Mouse (Mus musculus) liver, embryonic 11.5 days (tissue): ENCODE data around the gene Gemin7. TPM values are rescaled to one million over a fixed set of nuclear protein-coding genes. Genes with fewer than 3 reads are reported as not detected.
A peak's percentile ranks its signal among the peaks of the same experiment; 100 is the strongest.

Experiments used
- ATAC-seq: fragments of 200-750 bp; cut with Nextera tagmentation; replicated peaks from 2 replicates; pipeline ENCODE4 v1.8.0; 2017; ENCODE audit warnings: moderate number of reproducible peaks, mild to moderate bottlenecking, moderate TSS enrichment, moderate library complexity; ENCODE audit not compliant: low FRiP score
- DNase-seq: peaks from one replicate; pipeline ENCODE4 v3.0.0-alpha.2; 2017; ENCODE audit warnings: low spot score
- H3K27ac ChIP-seq: fragments of 300-500 bp; sonication (generic); 2 replicates; pipeline ENCODE4 v1.5.1; 2014; ENCODE audit warnings: mild to moderate bottlenecking, low read depth, low read length, control low read depth
- H3K27me3 ChIP-seq: fragments of 300-500 bp; sonication (generic); replicated peaks from 2 replicates; pipeline ENCODE4 v1.6.1; 2014; ENCODE audit warnings: low read length, mixed read lengths; ENCODE audit not compliant: control insufficient read depth, insufficient read depth
- H3K36me3 ChIP-seq: fragments of 300-500 bp; sonication (generic); 2 replicates; pipeline ENCODE4 v1.6.1; 2014; ENCODE audit warnings: mild to moderate bottlenecking, low read length, moderate library complexity, mixed read lengths; ENCODE audit not compliant: control insufficient read depth, insufficient read depth
- H3K4me1 ChIP-seq: fragments of 300-500 bp; sonication (generic); replicated peaks from 2 replicates; pipeline ENCODE4 v1.6.1; 2014; ENCODE audit warnings: low read length, mixed read lengths; ENCODE audit not compliant: control insufficient read depth, insufficient read depth
- H3K4me2 ChIP-seq: fragments of 300-500 bp; sonication (generic); 2 replicates; pipeline ENCODE4 v1.6.1; 2014; ENCODE audit warnings: mild to moderate bottlenecking, control low read depth, moderate library complexity
- H3K4me3 ChIP-seq: fragments of 300-500 bp; sonication (generic); 2 replicates; pipeline ENCODE4 v1.5.1; 2014; ENCODE audit warnings: low read depth, low read length, control low read depth
- H3K9ac ChIP-seq: fragments of 300-500 bp; sonication (generic); 2 replicates; pipeline ENCODE4 v1.6.1; 2014; ENCODE audit warnings: low read depth, low read length, control low read depth
- H3K9me3 ChIP-seq: fragments of 300-500 bp; sonication (generic); 2 replicates; pipeline ENCODE4 v1.6.1; 2016; ENCODE audit warnings: low read length, inconsistent platforms, mixed read lengths; ENCODE audit not compliant: control insufficient read depth
- WGBS: fragments of 180-500 bp; shearing (Covaris S2); extraction: QIAGEN DNeasy Blood & Tissue Kit; methylation state at CpG from one replicate; pipeline ENCODE4 v1.1.7; 2014; 5-methylcytosine and 5-hydroxymethylcytosine counted together
- polyA plus RNA-seq: library from polyadenylated mRNA; unstranded; fragments of >200 nt; fragmentation: Nextera tagmentation; extraction: Ambion mirVana; gene quantifications from 2 replicates; pipeline ENCODE4 v1.2.1, GENCODE M21; 2014

Gene Gemin7
- polyA plus RNA-seq, 1 experiment from 2014 or later = 142 TPM

DNA sequence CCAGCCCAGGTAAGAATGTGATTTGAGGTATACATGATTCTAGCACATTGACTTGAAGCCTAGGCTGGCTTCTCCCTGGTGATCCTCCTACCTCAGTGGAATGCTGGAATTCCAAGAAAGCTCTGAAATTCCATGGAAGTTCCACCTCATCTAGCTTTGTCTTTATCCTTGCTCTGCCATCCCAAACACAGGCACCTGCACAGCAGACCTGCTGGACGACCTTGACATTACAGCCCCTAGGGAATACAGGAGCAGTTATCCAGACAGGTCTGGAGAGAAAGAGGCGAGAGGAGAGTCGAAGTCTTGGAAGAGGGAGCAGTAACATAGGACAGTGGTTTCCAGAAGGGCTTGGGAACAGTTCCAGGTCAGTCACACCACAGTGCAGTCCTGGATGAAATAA is 7.7 kb downstream of the Gemin7 start:
- ATAC-seq = no peak
- Histone ChIP-seq H3K27me3 (no peaks in the 10 kb centered on the region), H3K27ac (no peak overlapping the region), H3K4me1 (peaks cover 13% of the 10 kb centered on the region), H3K9ac (no peak overlapping the region), H3K4me2 (no peak overlapping the region), H3K36me3 (peaks cover 28% of the 10 kb centered on the region), H3K4me3 (no peak overlapping the region), H3K9me3 (no peaks in the 10 kb centered on the region)
- WGBS = 83% methylated on average over 3 of the region's 3 CpGs
- DNase-seq = no peak

DNA sequence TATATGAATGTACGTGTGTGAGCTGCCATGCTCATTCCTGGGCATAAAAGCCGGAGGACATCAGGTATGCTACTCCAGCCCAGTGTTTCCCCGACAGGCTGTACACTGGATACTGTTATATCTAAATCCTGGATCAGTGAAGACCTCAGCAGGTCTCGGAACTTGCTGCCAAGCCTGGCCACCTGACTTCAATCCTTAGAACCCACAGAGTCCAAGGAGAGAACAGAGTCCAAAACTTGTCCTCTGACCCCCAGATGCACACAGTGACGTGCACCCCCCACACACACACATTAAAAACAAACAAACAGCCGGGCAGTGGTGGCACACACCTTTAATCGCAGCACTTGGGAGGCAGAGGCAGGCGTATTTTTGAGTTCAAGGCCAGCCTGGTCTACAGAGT is 10.0 kb downstream of the Gemin7 start:
- no peak overlapping the region for H3K27ac ChIP-seq

DNA sequence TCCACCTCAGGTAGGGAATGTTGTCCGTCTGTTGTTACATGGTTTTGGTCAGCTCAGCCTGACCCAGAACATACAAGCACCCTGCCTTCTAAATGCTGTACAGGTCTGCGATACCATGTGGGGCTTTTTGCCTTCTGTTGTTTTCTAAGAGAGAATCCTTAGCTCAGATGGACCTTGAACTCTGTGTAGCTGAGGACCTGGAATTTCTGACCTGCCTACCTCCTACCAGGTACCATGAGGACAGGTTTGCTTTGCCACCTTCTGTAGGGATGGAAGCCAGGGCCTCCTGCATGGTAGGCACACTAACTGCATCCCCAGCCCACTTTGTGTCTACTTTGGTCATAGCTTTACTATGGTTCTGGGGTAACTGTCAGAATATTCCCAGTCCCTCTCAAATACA is 11.6 kb downstream of the Gemin7 start:
- H3K9ac ChIP-seq = no peak overlapping the region
- H3K36me3 ChIP-seq = peaks cover 29% of the 10 kb centered on the region
- DNase-seq (no peak), ATAC-seq (no peak)
- H3K27me3 ChIP-seq = no peaks in the 10 kb centered on the region
- no peaks in the 10 kb centered on the region; the same call in 1 of the 2 replicates for H3K9me3 ChIP-seq
- WGBS = 94% methylated on average over 2 of the region's 2 CpGs
- no peak overlapping the region for H3K27ac ChIP-seq
- peaks cover 18% of the 10 kb centered on the region for H3K4me1 ChIP-seq
- H3K4me2 ChIP-seq = no peak overlapping the region; the same call in 1 of the 2 replicates
- no peak overlapping the region for H3K4me3 ChIP-seq

More for the DNA sequence above, 10.0 kb downstream of the Gemin7 start:
- Histone ChIP-seq H3K9ac (no peak overlapping the region), H3K9me3 (no peaks in the 10 kb centered on the region; the same call in 1 of the 2 replicates), H3K27me3 (no peaks in the 10 kb centered on the region), H3K4me3 (no peak overlapping the region), H3K4me1 (peaks cover 25% of the 10 kb centered on the region), H3K4me2 (no peak overlapping the region), H3K36me3 (peaks cover 34% of the 10 kb centered on the region)
- WGBS = 95% methylated on average over 8 of the region's 8 CpGs
- DNase-seq (no peak), ATAC-seq (no peak)

DNA sequence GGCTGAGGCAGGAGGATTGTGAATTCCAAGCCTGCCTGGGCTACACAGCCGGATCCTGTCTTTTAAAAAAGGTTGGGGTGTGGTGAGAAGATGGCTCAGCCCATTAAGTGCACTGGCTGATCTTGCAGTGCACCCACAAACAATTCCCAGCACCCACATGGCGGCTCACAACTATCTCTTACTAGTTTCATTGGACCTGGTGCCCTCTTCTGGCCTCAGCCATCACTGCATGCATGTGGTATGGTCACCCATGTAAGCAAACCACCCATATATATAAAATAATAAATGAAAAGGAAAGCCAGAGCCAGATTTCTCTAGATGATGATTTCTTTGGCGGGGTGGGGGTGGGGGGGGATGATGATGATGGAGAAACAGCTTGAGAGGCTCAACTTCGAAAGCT is 12.9 kb downstream of the Gemin7 start:
- WGBS = 86% methylated on average over 4 of the region's 4 CpGs
- Histone ChIP-seq H3K4me1 (peaks cover 32% of the 10 kb centered on the region), H3K27ac (peak overlapping the region; percentile 90), H3K9ac (peak overlapping the region; percentile 5; the same call in 1 of the 2 replicates), H3K4me2 (peak overlapping the region; percentile 98), H3K27me3 (no peaks in the 10 kb centered on the region), H3K36me3 (peaks cover 29% of the 10 kb centered on the region), H3K9me3 (no peaks in the 10 kb centered on the region; the same call in 1 of the 2 replicates), H3K4me3 (no peak overlapping the region)
- no peak for ATAC-seq
- DNase-seq = no peak

DNA sequence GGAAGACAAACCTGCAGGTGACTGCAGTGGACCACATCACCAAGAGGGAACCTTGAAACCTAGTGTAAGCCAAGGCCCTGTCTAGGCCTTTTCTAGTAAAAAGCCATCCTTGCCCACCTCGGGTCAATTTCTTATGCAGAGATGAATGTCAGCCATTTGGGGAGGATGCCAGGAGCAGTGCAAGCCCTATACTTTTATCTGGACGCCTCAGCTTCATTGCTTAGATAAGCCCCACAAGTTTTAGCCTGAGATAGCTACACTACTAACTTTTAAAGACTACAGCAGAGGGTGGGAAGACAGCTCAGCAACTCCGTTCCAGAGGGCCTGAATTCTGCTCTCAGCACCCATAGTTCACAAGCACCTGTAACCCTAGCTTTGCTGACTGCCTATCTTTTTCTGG is 13.5 kb downstream of the Gemin7 start:
- H3K4me1 ChIP-seq = peaks cover 37% of the 10 kb centered on the region
- 43% methylated on average over 3 of the region's 3 CpGs for WGBS
- peak overlapping the region; percentile 90 for H3K27ac ChIP-seq
- peak overlapping the region; percentile 94; the same call in 1 of the 2 replicates for H3K9ac ChIP-seq
- no peak for DNase-seq
- H3K27me3 ChIP-seq = no peaks in the 10 kb centered on the region
- H3K4me3 ChIP-seq = peak overlapping the region; percentile 99; the same call in 1 of the 2 replicates
- peak overlapping the region; percentile 98 for H3K4me2 ChIP-seq
- peaks cover 25% of the 10 kb centered on the region for H3K36me3 ChIP-seq
- H3K9me3 ChIP-seq = no peaks in the 10 kb centered on the region; the same call in 1 of the 2 replicates
- ATAC-seq = peak; percentile 81

DNA sequence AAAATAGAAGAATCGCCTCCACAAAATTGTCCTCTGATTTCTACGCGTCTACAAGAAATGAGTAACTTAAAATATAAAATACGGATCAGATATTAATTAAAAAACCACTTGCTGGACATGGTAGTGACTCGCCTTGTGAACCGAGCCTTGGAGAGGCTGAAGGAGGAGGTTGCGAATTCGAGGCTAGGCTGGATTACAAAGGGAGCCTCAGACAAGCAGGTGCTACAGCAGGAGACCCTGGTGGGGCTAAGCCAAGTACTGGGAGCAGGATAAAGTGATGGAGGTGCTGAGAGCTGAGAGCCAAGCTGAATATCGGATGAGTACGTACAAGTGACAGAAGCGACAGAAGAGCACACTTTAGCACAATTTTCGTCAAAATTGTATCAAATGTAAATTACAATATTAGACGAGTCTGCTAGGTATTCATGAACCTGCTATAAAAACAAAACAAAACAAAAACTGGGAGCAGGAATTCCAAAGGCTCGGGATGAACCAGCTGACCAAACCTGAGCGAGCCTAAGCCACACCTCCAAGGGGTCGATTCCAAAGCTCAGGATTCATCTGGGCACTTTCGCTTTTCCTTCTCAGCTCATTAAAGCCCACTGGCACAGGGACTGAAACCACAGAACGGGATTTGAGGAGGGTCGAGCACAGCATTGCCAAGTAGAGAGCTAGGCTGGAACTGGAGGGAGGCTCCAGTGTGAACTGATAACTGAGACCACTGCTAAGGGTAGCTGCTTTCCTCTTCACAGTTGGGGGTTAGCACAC is 14.6 kb downstream of the Gemin7 start, which contains the start of gene Ppp1r37:
TSS of gene Ppp1r37 (minus strand) at position 434 of the 768 bp plus-strand sequence.
- Histone ChIP-seq H3K4me3 (peak within 1 kb of the TSS; percentile 99), H3K4me1 (peaks cover 42% of the 10 kb centered on the region), H3K27me3 (no peaks in the 10 kb centered on the region), H3K4me2 (peak within 1 kb of the TSS; percentile 98), H3K9me3 (no peaks in the 10 kb centered on the region; the same call in 1 of the 2 replicates), H3K9ac (peak within 1 kb of the TSS; percentile 94), H3K27ac (peak within 1 kb of the TSS; percentile 90), H3K36me3 (peaks cover 26% of the 10 kb centered on the region)
- DNase-seq = no peak
- WGBS = 5% methylated on average over 19 of the region's 19 CpGs
- no peak for ATAC-seq

DNA sequence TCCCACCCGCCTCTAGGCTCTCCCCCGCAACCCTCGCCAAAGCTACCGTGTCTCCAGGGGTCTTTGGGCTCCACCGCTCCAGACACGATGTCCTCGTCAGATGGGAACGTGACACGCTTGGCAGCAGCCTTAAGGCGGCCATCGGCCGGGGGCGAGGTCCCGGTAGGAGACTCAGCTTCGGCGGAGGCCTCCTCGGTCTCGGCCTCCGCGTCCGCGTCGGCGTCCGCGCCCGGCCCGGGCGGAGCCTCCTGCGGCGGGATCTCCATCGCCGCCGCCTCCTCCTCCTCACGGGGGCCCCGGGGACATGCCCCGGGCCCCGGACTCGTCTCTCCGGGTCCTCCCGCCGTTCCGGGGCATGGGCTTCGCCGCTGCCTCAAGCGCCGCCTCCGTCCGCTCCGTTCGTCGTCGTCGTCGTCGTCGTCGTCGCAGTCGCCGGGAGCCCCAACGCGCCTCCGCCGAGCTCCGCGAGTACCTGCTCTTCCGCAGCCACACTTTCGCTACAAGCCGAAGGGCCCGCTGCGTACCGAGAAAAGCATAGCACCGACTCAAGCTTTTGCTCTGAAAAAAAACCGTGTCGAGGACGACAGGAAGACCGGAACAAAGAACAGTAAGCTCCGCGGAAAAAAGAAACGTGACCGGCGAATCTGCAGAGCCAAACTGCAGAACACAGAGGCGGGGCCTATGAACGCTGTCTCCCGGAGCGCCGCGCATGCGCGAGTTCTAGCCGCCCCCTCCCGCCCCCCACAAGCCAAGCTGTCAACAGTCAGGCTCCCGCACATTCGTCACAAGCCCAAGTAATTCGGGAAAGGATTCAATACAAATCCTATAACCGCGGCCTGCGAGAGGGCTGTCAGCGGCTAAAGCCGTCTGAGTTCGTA is 15.4 kb downstream of the Gemin7 start:
- H3K27me3 ChIP-seq = no peaks in the 10 kb centered on the region
- H3K27ac ChIP-seq = peak overlapping the region; percentile 90
- WGBS = under 1% methylated on average over 102 of the region's 102 CpGs
- peak; percentile 77 for ATAC-seq
- H3K9ac ChIP-seq = peak overlapping the region; percentile 94
- H3K4me3 ChIP-seq = peak overlapping the region; percentile 99
- peaks cover 42% of the 10 kb centered on the region for H3K4me1 ChIP-seq
- peak overlapping the region; percentile 98 for H3K4me2 ChIP-seq
- H3K9me3 ChIP-seq = no peaks in the 10 kb centered on the region; the same call in 1 of the 2 replicates
- H3K36me3 ChIP-seq = peaks cover 25% of the 10 kb centered on the region
- DNase-seq = peak; percentile 94

DNA sequence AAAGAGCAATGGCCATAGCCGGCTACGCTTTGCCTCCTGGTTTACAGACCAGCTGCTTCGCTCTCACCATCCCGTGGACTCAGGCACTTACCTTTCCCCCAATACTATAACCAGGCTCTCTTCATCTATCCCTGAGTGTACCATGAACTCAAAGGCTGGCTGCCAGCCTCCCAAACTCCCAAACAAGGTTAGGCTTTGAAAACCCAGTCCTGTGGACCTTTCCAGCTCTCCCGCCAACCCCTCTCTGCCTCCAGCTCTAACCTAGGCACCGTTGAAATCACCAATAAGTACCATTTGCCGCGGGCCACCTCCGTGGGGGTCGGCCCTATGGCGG is 16.0 kb downstream of the Gemin7 start:
- no peaks in the 10 kb centered on the region for H3K27me3 ChIP-seq
- WGBS = under 1% methylated on average over 11 of the region's 11 CpGs
- peak overlapping the region; percentile 90 for H3K27ac ChIP-seq
- peak overlapping the region; percentile 94 for H3K9ac ChIP-seq
- peak overlapping the region; percentile 98 for H3K4me2 ChIP-seq
- H3K36me3 ChIP-seq = peaks cover 23% of the 10 kb centered on the region
- H3K4me1 ChIP-seq = peaks cover 42% of the 10 kb centered on the region
- DNase-seq = no peak
- no peak for ATAC-seq
- H3K4me3 ChIP-seq = peak overlapping the region; percentile 99
- H3K9me3 ChIP-seq = no peaks in the 10 kb centered on the region; the same call in 1 of the 2 replicates
